Mouse (Mus musculus) megakaryocyte progenitor cell, adult 5-6 weeks (primary cell): ENCODE measurements around the gene Tmprss12. TPM values are rescaled to one million over a fixed set of nuclear protein-coding genes. Genes with fewer than 3 reads are reported as not detected.
"Not testable (repeated sequence)": the region's sequence is repeated elsewhere in the genome, so short reads cannot be mapped to it uniquely, and the experiment has no call there.

ENCODE experiments used
- ATAC-seq: replicated peaks from 2 replicates; pipeline ENCODE4 v1.8.0; 2016; ENCODE audit warnings: mild to moderate bottlenecking, moderate TSS enrichment, inconsistent platforms; ENCODE audit not compliant: poor library complexity
- total RNA-seq, 2 experiments: library from RNA; stranded (forward) in 1 of 2; stranded (reverse) in 1 of 2; fragments of 157-497, 149-512 nt in 1 of 2; fragments of 200-1000 nt in 1 of 2; gene quantifications; 2 replicates each; pipeline versions ENCODE4 v1.2.3 to v1.2.4; 2015 to 2017

Tmprss12 gene
- total RNA-seq, 2 experiments from 2014 or later = not detected

- ATAC-seq = not testable (repeated sequence)
Measured at GRCm38 (mm10) chr15:100273791-100274308, 6.8 kb upstream of the Tmprss12 start.

- ATAC-seq = no peak
Measured at GRCm38 (mm10) chr15:100274790-100275559, 5.7 kb upstream of the Tmprss12 start.

GRCm38 (mm10) chr15:100276403-100276802 lies 4.2 kb upstream of the Tmprss12 start:
- no peak for ATAC-seq

- no peak for ATAC-seq
Measured at GRCm38 (mm10) chr15:100277586-100277985, 3.1 kb upstream of the Tmprss12 start.

- ATAC-seq = no peak
Measured at GRCm38 (mm10) chr15:100288980-100289379, 8.3 kb downstream of the Tmprss12 start.

- ATAC-seq = no peak
Measured at GRCm38 (mm10) chr15:100290858-100291257, 10.2 kb downstream of the Tmprss12 start.

GRCm38 (mm10) chr15:100292326-100292725 lies 11.7 kb downstream of the Tmprss12 start:
- no peak for ATAC-seq

GRCm38 (mm10) chr15:100297856-100298255 lies 17.2 kb downstream of the Tmprss12 start:
- ATAC-seq = no peak

- ATAC-seq = no peak
Measured at GRCm38 (mm10) chr15:100300499-100300898, 19.9 kb downstream of the Tmprss12 start.

GRCm38 (mm10) chr15:100301556-100301955 lies 20.9 kb downstream of the Tmprss12 start:
- no peak for ATAC-seq

GRCm38 (mm10) chr15:100303428-100304018 lies 22.9 kb downstream of the Tmprss12 start:
- ATAC-seq = no peak

GRCm38 (mm10) chr15:100304019-100304991 lies 23.7 kb downstream of the Tmprss12 start, which contains the start of gene Mettl7a1:
TSS of gene Mettl7a1 (plus strand) at chr15:100304140.
- ATAC-seq = peak; percentile 66

- ATAC-seq = no peak
Measured at GRCm38 (mm10) chr15:100306201-100306600, 25.6 kb downstream of the Tmprss12 start.

GRCm38 (mm10) chr15:100307438-100308096 lies 26.9 kb downstream of the Tmprss12 start:
- ATAC-seq = peak; percentile 34; the same call in 1 of the 2 replicates

GRCm38 (mm10) chr15:100312346-100312745 lies 31.7 kb downstream of the Tmprss12 start:
- ATAC-seq = peak; percentile 61

- no peak for ATAC-seq
Measured at GRCm38 (mm10) chr15:100314448-100315145, 34.0 kb downstream of the Tmprss12 start.

GRCm38 (mm10) chr15:100318014-100318671 lies 37.5 kb downstream of the Tmprss12 start:
- ATAC-seq = not testable (repeated sequence)

GRCm38 (mm10) chr15:100319884-100320283 lies 39.2 kb downstream of the Tmprss12 start:
- ATAC-seq = no peak

- no peak for ATAC-seq
Measured at GRCm38 (mm10) chr15:100320295-100320905, 39.8 kb downstream of the Tmprss12 start.
